Mouse (Mus musculus) liver, adult 2 months (tissue): ENCODE measurements around the gene D630045J12Rik.

Source experiments
- CTCF ChIP-seq: fragments of 200-500 bp; IDR thresholded peaks from 2 replicates; pipeline ENCODE4 v1.5.1; 2011; ENCODE audit warnings: low read depth, low read length, control low read depth
- POLR2A ChIP-seq: fragments of 200-500 bp; IDR thresholded peaks from 2 replicates; pipeline ENCODE4 v1.6.1; 2011; ENCODE audit warnings: low read length, control low read depth; ENCODE audit not compliant: insufficient read depth; ENCODE audit errors: extremely low read depth

- TF ChIP-seq CTCF (no peak), POLR2A (no peak)
Observed at GRCm38 (mm10) chr6:38186312-38186950, 67.4 kb downstream of the D630045J12Rik start.
